Mouse (Mus musculus) right cerebral cortex, postnatal 14 days (tissue): Measurements from ENCODE around the gene Vmn1r152.
"Not testable (repeated sequence)": the region's sequence is repeated elsewhere in the genome, so short reads cannot be mapped to it uniquely, and the experiment has no call there.

Experiments used
- DNase-seq: peaks from one replicate; pipeline ENCODE4 v3.0.0; 2022

The Vmn1r152 gene

GRCm38 (mm10) chr7:22522667-22523066 is at the start of gene Vmn1r152:
Gene Vmn1r152, plus strand, starts transcription at chr7:22522967.
- not testable (repeated sequence) for DNase-seq

- DNase-seq = not testable (repeated sequence)
These were observed 23.2 kb upstream of the Vmn1r152 start, which contains the start of gene Vmn1r151 for GRCm38 (mm10) chr7:22499578-22499977. Gene Vmn1r151, minus strand, starts transcription at chr7:22499678.

GRCm38 (mm10) chr7:22534787-22535186 is 12.0 kb downstream of the Vmn1r152 start, which contains the start of gene Gm8677:
Gene Gm8677, minus strand, starts transcription at chr7:22534887.
- DNase-seq = not testable (repeated sequence)

- not testable (repeated sequence) for DNase-seq
These were observed 42.5 kb downstream of the Vmn1r152 start, which contains the start of gene Gm4201 for GRCm38 (mm10) chr7:22565243-22565642. Gene Gm4201, minus strand, starts transcription at chr7:22565343.
